ENCODE assay signal across 15 mouse cellular contexts in the genomic region with DNA sequence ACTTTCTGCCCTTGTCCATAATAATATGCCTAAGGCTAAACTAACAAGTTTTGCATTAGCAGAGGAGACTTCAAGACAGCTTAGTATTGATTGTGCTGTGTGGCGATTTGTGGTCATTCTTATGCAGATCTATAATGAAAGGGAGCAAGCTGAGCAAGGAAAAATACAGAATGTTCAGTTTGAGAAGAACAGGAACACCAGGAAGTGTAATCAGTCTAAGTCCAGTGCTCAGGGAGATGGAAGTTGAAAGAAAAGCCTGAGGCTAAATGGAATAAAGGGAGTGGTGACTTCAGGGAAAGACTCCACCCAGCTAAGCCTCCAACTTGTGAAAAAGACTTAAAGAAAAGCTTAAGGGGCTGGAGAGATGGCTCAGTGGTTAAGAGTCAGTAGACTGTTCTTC.
"Had no signal": no experiment of that assay in that cellular context is flagged by ENCODE, and none has a peak within 500 bp of the region (broad histone marks: within the 10 kb centered on the region; RNA-seq: fewer than 3 reads in every experiment).

No protein-coding gene starts in this region.

- H3K27ac ChIP-seq: neural tube, embryonic 13.5 days; neural tube, embryonic 15.5 days; stomach, embryonic 15.5 days; stomach, postnatal 0 days had no signal

- H3K4me1 ChIP-seq: neural tube, embryonic 13.5 days; neural tube, embryonic 15.5 days; stomach, embryonic 15.5 days had no signal

- H3K4me3 ChIP-seq: neural tube, embryonic 13.5 days; neural tube, embryonic 15.5 days; stomach, embryonic 15.5 days had no signal

- H3K9ac ChIP-seq: neural tube, embryonic 13.5 days; neural tube, embryonic 15.5 days; stomach, embryonic 15.5 days had no signal

- DNase-seq: retina, postnatal 1 day; right cerebral cortex, adult 18-20 months; right cerebral cortex, postnatal 14 days; right cerebral cortex, postnatal 25 days; spleen, adult 18-20 months; thymus, adult 18-20 months; thymus, adult 2 months; thymus, postnatal 14 days; thymus, postnatal 25 days; thymus, postnatal 36 days; thymus, postnatal 4 days had no signal

- H3K9me3 ChIP-seq: neural tube, embryonic 13.5 days; neural tube, embryonic 15.5 days; stomach, embryonic 15.5 days had no signal

- H3K27me3 ChIP-seq: neural tube, embryonic 13.5 days; neural tube, embryonic 15.5 days; stomach, embryonic 15.5 days had no signal

- H3K36me3 ChIP-seq: neural tube, embryonic 13.5 days; neural tube, embryonic 15.5 days; stomach, embryonic 15.5 days had no signal
